Comparison of ENCODE assay signal across 8 mouse cellular contexts in the genomic region with DNA sequence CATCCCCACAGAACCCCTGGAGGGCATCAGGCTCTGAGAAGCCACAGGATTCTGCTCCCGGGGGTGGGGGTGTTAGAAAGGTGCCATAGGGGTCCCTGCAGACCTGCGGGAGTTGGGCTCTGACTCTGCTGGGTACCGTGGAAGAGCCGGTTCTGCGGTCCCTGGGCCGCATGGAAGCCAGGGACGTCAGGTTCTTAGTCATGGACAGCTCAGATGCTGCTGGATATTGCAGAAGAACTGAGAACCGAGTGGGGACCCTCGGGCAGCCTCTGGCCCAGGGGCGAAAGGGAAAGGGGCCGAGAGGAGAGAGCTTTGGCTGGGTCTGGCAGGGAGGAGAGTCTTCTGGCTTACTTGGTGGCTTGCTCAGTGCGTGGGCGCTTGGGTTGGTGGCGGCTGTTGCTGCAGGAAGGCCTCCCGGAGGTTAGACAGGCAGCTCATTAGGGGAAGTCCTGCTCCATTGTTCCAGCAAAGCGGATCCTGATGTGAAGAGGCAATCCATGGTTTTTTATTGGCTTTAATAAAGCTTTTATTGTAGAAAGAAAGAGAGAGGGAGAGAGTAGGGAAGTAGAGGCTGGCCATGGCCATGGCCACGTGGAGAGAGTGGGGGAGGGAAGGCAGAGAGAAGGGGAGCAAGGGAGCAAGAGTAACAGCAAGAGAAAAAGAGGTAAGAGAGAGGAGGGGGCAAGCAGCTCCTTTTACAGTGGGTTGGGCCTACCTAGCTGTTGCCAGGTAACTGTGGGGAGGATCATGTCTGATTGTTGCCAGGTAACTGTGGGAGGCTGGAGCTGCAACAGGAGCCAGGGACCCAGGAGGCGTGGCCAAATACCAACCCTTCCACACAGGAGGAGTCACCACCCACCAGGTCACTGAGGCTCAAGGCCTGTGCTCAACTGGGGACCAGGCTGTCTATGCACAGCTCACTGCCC.
DNase-seq lines count a peak whose midpoint lies in the region; ATAC-seq and TF ChIP-seq lines count a peak whose summit lies in the region.

No protein-coding gene starts in this region.

- no peaks in the 10 kb centered on the region for H3K27me3 ChIP-seq in hindbrain, embryonic 16.5 days (replicated peaks; ENCODE audit: control insufficient read depth, insufficient read depth, low read length)
- H3K27me3 ChIP-seq in neural tube, embryonic 14.5 days (ENCODE audit: control insufficient read depth, insufficient read depth, low read length) = no peaks in the 10 kb centered on the region

- 10% methylated on average over 18 of the region's 18 CpGs for WGBS in hindbrain, embryonic 16.5 days
- 9% methylated on average over 18 of the region's 18 CpGs for WGBS in neural tube, embryonic 14.5 days

- no peak overlapping the region for H3K9ac ChIP-seq in hindbrain, embryonic 16.5 days (ENCODE audit: low read depth, low read length)
- H3K9ac ChIP-seq in neural tube, embryonic 14.5 days (replicated peaks; ENCODE audit: low read depth, low read length) = no peak overlapping the region

- TF ChIP-seq CTCF in layer of hippocampus, adult 2 months (conservative IDR thresholded peaks at IDR 0.05) = no peak

- no peaks in the 10 kb centered on the region for H3K9me3 ChIP-seq in hindbrain, embryonic 16.5 days (ENCODE audit: control insufficient read depth, low read length)
- no peaks in the 10 kb centered on the region for H3K9me3 ChIP-seq in neural tube, embryonic 14.5 days (ENCODE audit: control insufficient read depth, low read length)

- no peak for DNase-seq in layer of hippocampus, adult 2 months (ENCODE audit: low spot score in 2 of 2)
- DNase-seq in layer of hippocampus, adult 9-10 months (ENCODE audit: low spot score) = no peak
- peak; percentile 71 for DNase-seq in embryo, embryonic 10 days (ENCODE audit: low spot score)
- no peak for DNase-seq in adrenal gland, adult 2 months
- DNase-seq in ovary, postnatal 36 days (ENCODE audit: low spot score) = no peak
- no peak for DNase-seq in right cerebral cortex, postnatal 14 days

- no peaks in the 10 kb centered on the region for H3K36me3 ChIP-seq in hindbrain, embryonic 16.5 days (ENCODE audit: control insufficient read depth, insufficient read depth, low read length)
- no peaks in the 10 kb centered on the region for H3K36me3 ChIP-seq in neural tube, embryonic 14.5 days (ENCODE audit: control insufficient read depth, insufficient read depth, low read length)

- H3K27ac ChIP-seq in layer of hippocampus, adult 2 months = peak overlapping the region; percentile 39; the same call in 1 of the 2 replicates
- H3K27ac ChIP-seq in hindbrain, embryonic 16.5 days (ENCODE audit: low read depth, low read length) = no peak overlapping the region
- H3K27ac ChIP-seq in neural tube, embryonic 14.5 days (ENCODE audit: low read depth, low read length) = no peak overlapping the region

- ATAC-seq in hindbrain, embryonic 16.5 days = peak; percentile 40
- peak; percentile 46; the same call in 1 of the 2 replicates for ATAC-seq in neural tube, embryonic 14.5 days (ENCODE audit: low read depth)

- no peak overlapping the region for H3K4me3 ChIP-seq in layer of hippocampus, adult 2 months
- H3K4me3 ChIP-seq in hindbrain, embryonic 16.5 days (ENCODE audit: low read length) = no peak overlapping the region
- H3K4me3 ChIP-seq in neural tube, embryonic 14.5 days (ENCODE audit: low read depth, low read length) = no peak overlapping the region

- no peaks in the 10 kb centered on the region for H3K4me1 ChIP-seq in hindbrain, embryonic 16.5 days (ENCODE audit: control insufficient read depth, insufficient read depth, low read depth, low read length)
- no peaks in the 10 kb centered on the region for H3K4me1 ChIP-seq in neural tube, embryonic 14.5 days (ENCODE audit: control insufficient read depth, insufficient read depth, low read length)

- peak overlapping the region; percentile 35 for H3K4me2 ChIP-seq in hindbrain, embryonic 16.5 days (ENCODE audit: low read length)
- no peak overlapping the region for H3K4me2 ChIP-seq in neural tube, embryonic 14.5 days (ENCODE audit: low read depth, low read length)
